Mouse (Mus musculus) heart, adult 8-10 months (tissue): ENCODE results near the gene Cma2. TPM values are rescaled to one million over a fixed set of nuclear protein-coding genes. Genes with fewer than 3 reads are reported as not detected.

Experiments
- total RNA-seq, 4 experiments: library from RNA; stranded (reverse); gene quantifications; 2 replicates each; pipeline ENCODE4 v1.2.4; 2022

Gene Cma2
- total RNA-seq, 4 experiments from 2014 or later = not detected

Other genes with a start within 250 kb of the Cma2 start
- gene Tgm1, start 237.1 kb upstream of the Cma2 start, total RNA-seq = under 1 TPM; 0.16 to 0.43 (median 0.27) TPM
- 10 to 100 TPM; 13.3 to 14.6 (median 14.5) TPM for gene Rabggta, start 228.7 kb upstream of the Cma2 start, total RNA-seq
- 10 to 100 TPM; 38.3 to 46.8 (median 43.2) TPM for gene Dhrs1, start 205.3 kb upstream of the Cma2 start, total RNA-seq
- gene Nop9, start 205.3 kb upstream of the Cma2 start, total RNA-seq = 10 to 100 TPM in 3 of 4 experiments, 1 to 10 TPM in 1; 9.6 to 13.2 (median 11.0) TPM
- 1 to 10 TPM in 3 of 4 experiments, under 1 TPM in 1; 0.95 to 1.9 (median 1.4) TPM for gene Cideb, start 192.5 kb upstream of the Cma2 start, total RNA-seq
- gene Ltb4r2, start 189.6 kb upstream of the Cma2 start, total RNA-seq = under 1 TPM; 0.06 to 0.19 (median 0.13) TPM
- gene Ltb4r1, start 185.0 kb upstream of the Cma2 start, total RNA-seq = under 1 TPM in 3 of 4 experiments, not detected in 1; 0.19 to 0.49 (median 0.26) TPM
- 10 to 100 TPM; 13.0 to 22.0 (median 16.4) TPM for gene Adcy4, start 166.9 kb upstream of the Cma2 start, total RNA-seq
- 1 to 10 TPM; 2.2 to 6.2 (median 3.4) TPM for gene Ripk3, start 162.1 kb upstream of the Cma2 start, total RNA-seq
- 1 to 10 TPM; 3.3 to 4.2 (median 3.7) TPM for gene Nfatc4, start 127.8 kb upstream of the Cma2 start, total RNA-seq
- 10 to 100 TPM in 1 of 4 experiments, 1 to 10 TPM in 3; 4.4 to 11.5 (median 6.2) TPM for gene Nynrin, start 97.0 kb upstream of the Cma2 start, total RNA-seq
- gene Cbln3, start 66.6 kb upstream of the Cma2 start, total RNA-seq = under 1 TPM in 1 of 4 experiments, not detected in 3; 0.06 TPM
- 10 to 100 TPM in 2 of 4 experiments, 1 to 10 TPM in 2; 8.1 to 11.7 (median 10.3) TPM for gene Khnyn, start 66.0 kb upstream of the Cma2 start, total RNA-seq
- 100 to 1,000 TPM; 120 to 148 (median 130) TPM for gene Sdr39u1, start 50.7 kb upstream of the Cma2 start, total RNA-seq
- 1 to 10 TPM in 2 of 4 experiments, under 1 TPM in 2; 0.57 to 1.2 (median 0.99) TPM for gene Cma1, start 6.3 kb upstream of the Cma2 start, total RNA-seq
- not detected for gene Mcpt1, start 67.0 kb downstream of the Cma2 start, total RNA-seq
- gene Mcpt9, start 79.5 kb downstream of the Cma2 start, total RNA-seq = not detected
- not detected for gene Mcpt2, start 91.1 kb downstream of the Cma2 start, total RNA-seq
- gene Mcpt4, start 111.3 kb downstream of the Cma2 start, total RNA-seq = 1 to 10 TPM in 2 of 4 experiments, under 1 TPM in 2; 0.65 to 1.8 (median 1.1) TPM
- not detected for gene Mcpt8, start 134.3 kb downstream of the Cma2 start, total RNA-seq
- not detected for gene Ctsg, start 151.6 kb downstream of the Cma2 start, total RNA-seq
- gene Gzme, start 169.6 kb downstream of the Cma2 start, total RNA-seq = not detected
- gene Gzmd, start 181.6 kb downstream of the Cma2 start, total RNA-seq = not detected
- gene Gzmg, start 208.6 kb downstream of the Cma2 start, total RNA-seq = not detected
- not detected for gene Gzmn, start 223.6 kb downstream of the Cma2 start, total RNA-seq